26 mouse cellular contexts compared by ENCODE assay signal in genomic region chr17:12847736-12848135, GRCm38 (mm10). TPM values are rescaled to one million over a fixed set of nuclear protein-coding genes. Genes with fewer than 3 reads are reported as not detected.
"Had no signal": no experiment of that assay in that cellular context is flagged by ENCODE, and none has a peak within 500 bp of the region (broad histone marks: within the 10 kb centered on the region; RNA-seq: fewer than 3 reads in every experiment).

No protein-coding gene starts in this region.

- H3K4me2 ChIP-seq: lung, embryonic 15.5 days; midbrain, embryonic 11.5 days; neural tube, embryonic 13.5 days; neural tube, embryonic 15.5 days had no signal

- H3K4me3 ChIP-seq: lung, embryonic 15.5 days; megakaryocyte, embryonic 14.5 days; myocyte; neural tube, embryonic 13.5 days; neural tube, embryonic 15.5 days had no signal

- H3K9ac ChIP-seq: lung, embryonic 15.5 days; neural tube, embryonic 13.5 days; neural tube, embryonic 15.5 days had no signal

- H3K4me1 ChIP-seq: neural tube, embryonic 13.5 days; neural tube, embryonic 15.5 days had no signal

- DNase-seq: lung, adult 2 months; lung, postnatal 14 days; lung, postnatal 36 days; midbrain, embryonic 14.5 days; retina, postnatal 1 day; right cerebral cortex, adult 18-20 months; right cerebral cortex, postnatal 25 days; right cerebral cortex, postnatal 4 days; spleen, adult 18-20 months; thymus, adult 18-20 months; thymus, postnatal 14 days; thymus, postnatal 36 days had no signal

- H3K27ac ChIP-seq: lung, embryonic 15.5 days; macrophage; neural tube, embryonic 13.5 days; neural tube, embryonic 15.5 days had no signal

- ATAC-seq: lung, postnatal 0 days; midbrain, embryonic 16.5 days had no signal

- H3K27me3 ChIP-seq: lung, embryonic 15.5 days; neural tube, embryonic 13.5 days; neural tube, embryonic 15.5 days had no signal

- H3K9me3 ChIP-seq: lung, embryonic 15.5 days; megakaryocyte, embryonic 14.5 days; neural tube, embryonic 13.5 days; neural tube, embryonic 15.5 days had no signal

- H3K36me3 ChIP-seq: lung, embryonic 15.5 days; neural tube, embryonic 13.5 days; neural tube, embryonic 15.5 days had no signal

RNA-seq across cellular contexts. Expression of gene Mas1, which starts 20.2 kb away (rescaled TPM):
- total RNA-seq: megakaryocyte progenitor cell, adult 5-6 weeks had no signal
- polyA plus RNA-seq: macrophage; midbrain, embryonic 11.5 days; midbrain, embryonic 16.5 days; small intestine, adult 2 months had no signal

RNA-seq across cellular contexts. Expression of gene Mrgprh, which starts 28.1 kb away (rescaled TPM):
- total RNA-seq: megakaryocyte progenitor cell, adult 5-6 weeks had no signal
- polyA plus RNA-seq: lung, embryonic 15.5 days; lung, postnatal 0 days; macrophage; midbrain, embryonic 11.5 days; midbrain, embryonic 14.5 days; midbrain, embryonic 16.5 days; myocyte; neural tube, embryonic 11.5 days; neural tube, embryonic 13.5 days; neural tube, embryonic 15.5 days; small intestine, adult 2 months; stomach, embryonic 14.5 days; thymus, postnatal 0 days had no signal
